Mouse (Mus musculus): ENCODE measurements around the gene Arhgap5. TPM values are rescaled to one million over a fixed set of nuclear protein-coding genes. Genes with fewer than 3 reads are reported as not detected.

The Arhgap5 gene
- polyA plus RNA-seq, 1 experiment from 2014 or later, result 43.0 TPM

DNA sequence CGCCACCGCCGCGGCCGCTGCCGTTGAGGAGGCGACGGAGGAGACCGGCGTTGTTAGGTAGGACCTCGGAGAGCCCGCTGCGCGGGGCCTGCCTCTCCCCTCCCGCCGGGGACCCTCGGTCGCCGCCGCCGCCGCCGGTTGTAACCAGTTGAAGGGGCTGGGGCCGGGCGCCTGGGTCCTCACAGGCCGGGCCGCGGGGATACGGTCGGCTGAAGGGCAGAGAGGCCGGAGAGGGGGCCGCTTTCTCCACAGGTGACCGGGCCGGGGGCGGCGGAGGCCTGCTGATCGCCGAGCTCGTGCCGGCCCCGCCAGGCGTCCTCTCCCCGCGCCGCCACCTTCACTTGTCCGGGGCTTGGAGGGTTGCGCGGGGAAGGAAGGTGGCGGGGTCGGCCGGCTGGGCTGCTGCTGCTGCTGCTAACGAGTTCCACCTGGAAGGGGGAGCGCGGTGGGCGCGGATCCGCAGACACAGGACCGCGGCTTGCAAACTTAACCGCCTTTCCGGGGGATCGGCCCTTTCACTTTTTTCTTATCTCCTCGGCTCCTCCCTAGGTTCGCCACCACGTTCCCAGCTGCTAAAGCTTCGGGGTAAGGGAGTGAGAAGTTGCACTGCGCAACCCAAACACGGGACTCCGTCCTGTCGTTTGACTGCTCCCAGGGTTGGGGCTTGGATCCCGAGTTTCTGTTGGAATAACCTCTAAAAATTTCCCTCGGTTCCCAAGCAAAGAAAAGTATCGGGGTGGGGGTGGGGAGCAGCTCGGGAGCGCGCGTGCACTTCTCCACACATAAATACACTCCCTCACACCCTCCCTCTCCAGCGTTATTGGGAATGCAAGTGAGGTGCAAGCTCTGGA is 784 bp downstream of the Arhgap5 start:
- ATAC-seq (ENCODE audit: insufficient read depth, low FRiP score), result 0 out of 2 replicates have a peak, but pooled peaks have one; percentile 1
- Histone ChIP-seq H3K9ac (ENCODE audit: low read length) (peak overlapping the region; percentile 97), H3K4me1 (ENCODE audit: control insufficient read depth, insufficient read depth, low read length) (peaks cover 3% of the 10 kb centered on the region; the same call in 1 of the 2 replicates)

GRCm38 (mm10) chr12:52524699-52525098 is 20.9 kb downstream of the Arhgap5 start:
- Histone ChIP-seq H3K4me1 (ENCODE audit: control insufficient read depth, insufficient read depth, low read length) (no peaks in the 10 kb centered on the region), H3K9ac (ENCODE audit: low read length) (no peak overlapping the region), H3K4me3 (replicated peaks; ENCODE audit: low read length) (no peak overlapping the region), H3K27me3 (ENCODE audit: control insufficient read depth, insufficient read depth, low read length) (no peaks in the 10 kb centered on the region), H3K4me2 (ENCODE audit: low read depth, low read length) (no peak overlapping the region), H3K27ac (ENCODE audit: low read length) (no peak overlapping the region), H3K36me3 (ENCODE audit: control insufficient read depth, insufficient read depth, low read length) (no peaks in the 10 kb centered on the region), H3K9me3 (replicated peaks; ENCODE audit: control insufficient read depth, low read length) (no peaks in the 10 kb centered on the region)
- 85% methylated on average over 2 of the region's 2 CpGs for WGBS
- no peak for ATAC-seq (ENCODE audit: insufficient read depth, low FRiP score)

More for the DNA sequence above, 784 bp downstream of the Arhgap5 start:
- Histone ChIP-seq H3K36me3 (ENCODE audit: control insufficient read depth, insufficient read depth, low read length) (no peaks in the 10 kb centered on the region), H3K9me3 (replicated peaks; ENCODE audit: control insufficient read depth, low read length) (no peaks in the 10 kb centered on the region), H3K27ac (ENCODE audit: low read length) (peak overlapping the region; percentile 97), H3K27me3 (ENCODE audit: control insufficient read depth, insufficient read depth, low read length) (no peaks in the 10 kb centered on the region), H3K4me2 (ENCODE audit: low read depth, low read length) (peak overlapping the region; percentile 76), H3K4me3 (replicated peaks; ENCODE audit: low read length) (peak overlapping the region; percentile 94)
- under 1% methylated on average over 67 of the region's 78 CpGs for WGBS

- Histone ChIP-seq H3K27ac (ENCODE audit: low read length) (no peak overlapping the region), H3K9ac (ENCODE audit: low read length) (no peak overlapping the region), H3K4me3 (replicated peaks; ENCODE audit: low read length) (no peak overlapping the region), H3K4me1 (ENCODE audit: control insufficient read depth, insufficient read depth, low read length) (no peaks in the 10 kb centered on the region), H3K4me2 (ENCODE audit: low read depth, low read length) (no peak overlapping the region), H3K36me3 (ENCODE audit: control insufficient read depth, insufficient read depth, low read length) (no peaks in the 10 kb centered on the region), H3K27me3 (ENCODE audit: control insufficient read depth, insufficient read depth, low read length) (no peaks in the 10 kb centered on the region), H3K9me3 (replicated peaks; ENCODE audit: control insufficient read depth, low read length) (no peaks in the 10 kb centered on the region)
- no peak for ATAC-seq (ENCODE audit: insufficient read depth, low FRiP score)
- 83% methylated on average over 1 of the region's 1 CpGs for WGBS
These were observed 21.7 kb downstream of the Arhgap5 start for GRCm38 (mm10) chr12:52525486-52525885.

DNA sequence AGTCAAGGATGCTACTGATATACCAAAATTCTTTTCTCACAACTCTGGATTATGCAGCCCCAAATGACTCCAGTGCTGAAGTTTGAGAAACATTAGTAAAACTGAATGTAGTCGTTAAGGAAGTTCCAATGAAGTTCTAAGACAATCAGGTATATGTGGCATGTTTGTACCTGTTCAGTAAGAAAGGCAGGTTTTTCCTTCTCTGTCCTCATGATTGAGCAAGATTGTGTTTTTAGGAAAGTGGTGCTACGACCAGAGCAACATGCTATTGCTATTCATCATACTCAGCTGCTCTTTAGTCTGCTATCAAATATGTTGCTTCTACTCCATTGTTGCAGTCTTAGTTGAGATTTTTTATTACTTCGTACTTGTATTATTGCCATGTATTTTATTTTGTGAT is 26.0 kb downstream of the Arhgap5 start:
- H3K4me3 ChIP-seq (replicated peaks; ENCODE audit: low read length), result no peak overlapping the region
- WGBS, result 82% methylated on average over 3 of the region's 3 CpGs
- ATAC-seq (ENCODE audit: insufficient read depth, low FRiP score), result no peak
- H3K27me3 ChIP-seq (ENCODE audit: control insufficient read depth, insufficient read depth, low read length), result no peaks in the 10 kb centered on the region
- H3K9ac ChIP-seq (ENCODE audit: low read length), result no peak overlapping the region
- H3K9me3 ChIP-seq (replicated peaks; ENCODE audit: control insufficient read depth, low read length), result no peaks in the 10 kb centered on the region
- no peak overlapping the region for H3K4me2 ChIP-seq (ENCODE audit: low read depth, low read length)
- no peak overlapping the region for H3K27ac ChIP-seq (ENCODE audit: low read length)
- H3K4me1 ChIP-seq (ENCODE audit: control insufficient read depth, insufficient read depth, low read length), result no peaks in the 10 kb centered on the region
- no peaks in the 10 kb centered on the region for H3K36me3 ChIP-seq (ENCODE audit: control insufficient read depth, insufficient read depth, low read length)

DNA sequence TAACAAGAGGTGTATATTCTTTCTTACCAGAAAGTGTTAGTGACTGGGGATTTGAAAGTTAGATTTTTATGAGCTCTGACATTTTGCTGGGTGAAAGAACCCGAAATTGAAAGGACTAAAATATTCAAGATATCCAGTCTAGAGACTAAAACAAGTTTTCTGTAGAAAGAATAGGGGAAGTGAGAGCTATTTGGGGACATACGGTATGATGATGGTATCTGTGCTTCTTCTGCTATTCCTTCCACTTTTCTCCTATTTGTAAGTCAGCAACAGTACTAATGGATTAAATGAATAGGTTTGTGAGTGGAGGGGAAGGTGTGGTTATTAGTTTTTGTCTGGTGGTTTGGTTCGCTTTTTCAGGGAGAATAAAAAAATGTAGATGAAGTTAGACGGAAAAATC is 37.5 kb downstream of the Arhgap5 start:
- Histone ChIP-seq H3K4me2 (ENCODE audit: low read depth, low read length) (no peak overlapping the region), H3K4me1 (ENCODE audit: control insufficient read depth, insufficient read depth, low read length) (no peaks in the 10 kb centered on the region), H3K27me3 (ENCODE audit: control insufficient read depth, insufficient read depth, low read length) (no peaks in the 10 kb centered on the region), H3K9me3 (replicated peaks; ENCODE audit: control insufficient read depth, low read length) (no peaks in the 10 kb centered on the region), H3K4me3 (replicated peaks; ENCODE audit: low read length) (no peak overlapping the region), H3K9ac (ENCODE audit: low read length) (no peak overlapping the region), H3K36me3 (ENCODE audit: control insufficient read depth, insufficient read depth, low read length) (no peaks in the 10 kb centered on the region), H3K27ac (ENCODE audit: low read length) (no peak overlapping the region)
- WGBS, result 82% methylated on average over 4 of the region's 4 CpGs
- ATAC-seq (ENCODE audit: insufficient read depth, low FRiP score), result no peak

DNA sequence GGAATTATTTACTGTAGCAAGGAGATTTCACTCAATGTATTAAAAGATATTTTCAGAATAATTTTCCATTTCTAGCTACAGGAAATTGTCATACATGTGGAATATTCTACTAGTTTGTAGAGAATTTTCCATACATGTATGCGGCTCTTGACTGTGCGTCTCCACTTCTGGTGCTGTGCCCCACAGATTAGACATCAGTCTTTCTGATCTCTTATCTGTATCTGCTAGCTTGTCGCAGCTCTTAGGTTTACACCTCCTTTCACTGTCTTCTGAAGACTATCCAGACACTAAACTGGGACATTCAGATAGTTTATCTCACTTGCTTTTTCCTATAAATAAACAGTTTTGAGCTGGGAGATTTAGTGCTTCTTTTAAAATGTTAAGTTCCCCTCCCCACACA is 40.8 kb downstream of the Arhgap5 start:
- Histone ChIP-seq H3K9ac (ENCODE audit: low read length) (no peak overlapping the region), H3K9me3 (replicated peaks; ENCODE audit: control insufficient read depth, low read length) (no peaks in the 10 kb centered on the region), H3K4me3 (replicated peaks; ENCODE audit: low read length) (no peak overlapping the region), H3K4me2 (ENCODE audit: low read depth, low read length) (no peak overlapping the region), H3K27me3 (ENCODE audit: control insufficient read depth, insufficient read depth, low read length) (no peaks in the 10 kb centered on the region), H3K36me3 (ENCODE audit: control insufficient read depth, insufficient read depth, low read length) (no peaks in the 10 kb centered on the region), H3K4me1 (ENCODE audit: control insufficient read depth, insufficient read depth, low read length) (no peaks in the 10 kb centered on the region), H3K27ac (ENCODE audit: low read length) (no peak overlapping the region)
- 64% methylated on average over 3 of the region's 3 CpGs for WGBS
- no peak for ATAC-seq (ENCODE audit: insufficient read depth, low FRiP score)

DNA sequence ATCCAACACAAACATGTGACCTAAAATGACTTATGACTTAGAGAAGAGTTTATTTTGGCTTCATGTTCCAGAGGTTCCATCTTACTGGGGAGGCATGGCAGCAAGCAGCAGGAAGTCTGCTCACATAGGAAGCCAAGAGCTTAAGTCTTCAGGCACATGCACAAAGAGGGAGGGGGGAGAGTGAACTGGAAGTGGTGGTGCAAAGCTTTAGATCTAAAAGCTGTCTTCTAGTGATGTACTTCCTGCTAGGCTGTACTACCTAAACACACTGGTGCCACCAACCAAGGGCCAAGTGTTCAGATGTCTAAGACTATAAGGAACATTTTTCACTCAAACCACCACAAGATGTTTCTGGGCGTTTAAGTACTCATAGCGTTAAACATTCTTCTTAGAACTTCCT is 48.3 kb downstream of the Arhgap5 start:
- no peaks in the 10 kb centered on the region for H3K4me1 ChIP-seq (ENCODE audit: control insufficient read depth, insufficient read depth, low read length)
- H3K4me2 ChIP-seq (ENCODE audit: low read depth, low read length), result no peak overlapping the region
- H3K9ac ChIP-seq (ENCODE audit: low read length), result no peak overlapping the region
- WGBS, result 97% methylated on average over 2 of the region's 2 CpGs
- H3K9me3 ChIP-seq (replicated peaks; ENCODE audit: control insufficient read depth, low read length), result no peaks in the 10 kb centered on the region
- H3K36me3 ChIP-seq (ENCODE audit: control insufficient read depth, insufficient read depth, low read length), result no peaks in the 10 kb centered on the region
- no peak overlapping the region for H3K27ac ChIP-seq (ENCODE audit: low read length)
- no peak for ATAC-seq (ENCODE audit: insufficient read depth, low FRiP score)
- no peaks in the 10 kb centered on the region for H3K27me3 ChIP-seq (ENCODE audit: control insufficient read depth, insufficient read depth, low read length)
- no peak overlapping the region for H3K4me3 ChIP-seq (replicated peaks; ENCODE audit: low read length)

DNA sequence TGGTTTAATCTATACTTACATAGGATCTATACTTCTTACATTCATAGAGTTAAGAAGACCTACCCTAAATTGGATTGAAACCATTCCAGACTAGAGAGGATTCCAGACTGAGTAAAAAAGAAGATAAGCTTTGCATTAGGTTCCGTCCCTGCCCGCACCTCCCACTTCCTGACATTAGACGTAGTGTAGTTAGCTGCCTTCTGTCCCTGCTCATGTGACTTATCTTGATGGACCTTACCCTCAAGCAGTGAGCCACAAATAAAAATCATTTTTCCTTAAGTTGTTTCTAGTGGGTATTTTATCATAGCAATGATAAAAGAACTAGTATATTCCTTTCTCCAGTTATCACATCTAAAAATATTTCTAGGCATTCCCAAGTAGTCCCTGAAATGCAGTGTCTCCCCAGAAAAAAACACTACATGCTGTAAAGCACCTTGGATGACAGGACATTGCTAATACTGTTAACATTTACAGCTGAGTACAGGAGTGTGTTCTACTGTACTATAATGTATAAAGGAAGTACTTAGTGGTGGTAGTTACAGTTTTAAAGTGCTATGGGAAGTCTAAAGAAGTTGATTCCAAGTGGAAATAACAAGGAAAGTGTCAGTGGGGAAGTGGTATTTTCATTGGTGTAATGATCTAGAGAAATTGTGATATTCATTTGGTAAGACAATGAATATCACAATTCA is 51.6 kb downstream of the Arhgap5 start:
- Histone ChIP-seq H3K9me3 (replicated peaks; ENCODE audit: control insufficient read depth, low read length) (no peaks in the 10 kb centered on the region), H3K4me2 (ENCODE audit: low read depth, low read length) (no peak overlapping the region), H3K4me1 (ENCODE audit: control insufficient read depth, insufficient read depth, low read length) (no peaks in the 10 kb centered on the region), H3K36me3 (ENCODE audit: control insufficient read depth, insufficient read depth, low read length) (no peaks in the 10 kb centered on the region), H3K27me3 (ENCODE audit: control insufficient read depth, insufficient read depth, low read length) (no peaks in the 10 kb centered on the region), H3K4me3 (replicated peaks; ENCODE audit: low read length) (no peak overlapping the region), H3K9ac (ENCODE audit: low read length) (no peak overlapping the region), H3K27ac (ENCODE audit: low read length) (no peak overlapping the region)
- ATAC-seq (ENCODE audit: insufficient read depth, low FRiP score), result no peak
- WGBS, result 50% methylated on average over 3 of the region's 3 CpGs

DNA sequence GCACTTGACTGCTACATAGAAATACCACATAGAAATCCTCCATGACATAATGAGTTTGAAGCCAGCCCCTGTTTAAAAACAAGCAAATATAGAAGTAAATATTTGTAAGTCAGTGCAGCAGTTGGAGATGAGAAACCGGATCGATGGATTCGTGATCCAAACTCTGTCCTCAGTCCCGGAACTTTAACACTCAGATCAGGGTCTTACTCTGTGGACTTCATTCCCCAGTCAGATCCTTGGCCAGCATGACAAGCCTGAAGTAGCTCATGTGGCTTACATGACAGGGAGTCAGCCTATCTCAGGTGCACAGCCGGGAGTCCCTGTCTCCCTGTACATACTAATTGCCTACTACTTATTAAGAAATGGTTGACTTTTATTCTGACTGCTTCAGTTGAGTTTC is 61.9 kb downstream of the Arhgap5 start:
- Histone ChIP-seq H3K27me3 (ENCODE audit: control insufficient read depth, insufficient read depth, low read length) (no peaks in the 10 kb centered on the region), H3K36me3 (ENCODE audit: control insufficient read depth, insufficient read depth, low read length) (0 out of 2 replicates have a peak, but pooled peaks cover 4% of the 10 kb centered on the region), H3K4me1 (ENCODE audit: control insufficient read depth, insufficient read depth, low read length) (no peaks in the 10 kb centered on the region), H3K9ac (ENCODE audit: low read length) (no peak overlapping the region), H3K4me3 (replicated peaks; ENCODE audit: low read length) (no peak overlapping the region), H3K27ac (ENCODE audit: low read length) (no peak overlapping the region), H3K9me3 (replicated peaks; ENCODE audit: control insufficient read depth, low read length) (no peaks in the 10 kb centered on the region), H3K4me2 (ENCODE audit: low read depth, low read length) (no peak overlapping the region)
- ATAC-seq (ENCODE audit: insufficient read depth, low FRiP score), result no peak
- 86% methylated on average over 5 of the region's 5 CpGs for WGBS

All from stomach, embryonic 16.5 days (tissue).